Mouse (Mus musculus) adipocyte (in vitro differentiated cells): ENCODE results near the gene Inpp5e.

Experiments used
- DNase-seq: peaks from one replicate; pipeline ENCODE4 v3.0.0-alpha.2; 2016; ENCODE audit warnings: low spot score

Inpp5e gene

DNA sequence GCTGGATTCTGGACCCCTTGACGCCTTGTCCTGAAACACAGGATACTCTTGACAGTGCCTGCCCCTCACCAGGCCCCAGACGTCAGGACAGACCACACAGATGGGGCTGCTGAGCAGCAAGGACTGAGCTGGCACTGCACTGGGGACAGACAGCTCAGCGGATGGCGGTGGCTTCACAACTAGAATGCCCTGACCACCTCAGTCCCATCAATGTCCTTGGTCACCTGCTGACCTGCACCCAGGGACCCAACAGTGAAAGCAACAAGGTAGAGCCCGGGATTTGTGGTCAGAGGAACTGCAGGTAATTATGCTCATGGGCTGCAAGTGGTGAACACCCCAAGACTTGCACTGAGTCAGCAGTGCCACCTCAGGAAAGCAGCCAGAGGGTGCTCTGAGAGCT, 46.0 kb downstream of the Inpp5e start:
- no peak for DNase-seq

DNA sequence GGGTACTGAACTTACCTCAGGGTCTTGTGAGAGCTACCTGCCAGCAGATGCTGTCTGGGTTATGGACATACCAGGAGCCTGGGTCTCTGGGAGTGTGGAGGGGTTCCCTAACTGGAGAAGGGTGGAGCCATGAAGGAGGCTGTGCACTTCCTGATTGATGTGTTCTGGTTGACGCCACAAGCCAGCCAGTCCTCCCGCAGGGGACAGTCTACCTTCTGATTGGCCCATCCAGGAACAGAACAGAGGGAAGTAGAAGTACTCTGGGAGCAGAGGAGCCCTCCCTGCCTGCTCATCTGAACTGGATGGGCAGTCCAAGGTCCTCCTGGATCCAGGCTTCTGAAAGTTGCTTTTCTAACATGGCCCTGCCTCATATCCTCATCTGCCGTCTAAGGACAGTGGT, 48.2 kb downstream of the Inpp5e start, which contains the start of gene Card9:
TSS of gene Card9 (minus strand) at position 147 of the 400 bp plus-strand sequence.
- DNase-seq, result no peak

GRCm38 (mm10) chr2:26359983-26360382, 49.0 kb downstream of the Inpp5e start:
- peak; percentile 38 for DNase-seq

DNA sequence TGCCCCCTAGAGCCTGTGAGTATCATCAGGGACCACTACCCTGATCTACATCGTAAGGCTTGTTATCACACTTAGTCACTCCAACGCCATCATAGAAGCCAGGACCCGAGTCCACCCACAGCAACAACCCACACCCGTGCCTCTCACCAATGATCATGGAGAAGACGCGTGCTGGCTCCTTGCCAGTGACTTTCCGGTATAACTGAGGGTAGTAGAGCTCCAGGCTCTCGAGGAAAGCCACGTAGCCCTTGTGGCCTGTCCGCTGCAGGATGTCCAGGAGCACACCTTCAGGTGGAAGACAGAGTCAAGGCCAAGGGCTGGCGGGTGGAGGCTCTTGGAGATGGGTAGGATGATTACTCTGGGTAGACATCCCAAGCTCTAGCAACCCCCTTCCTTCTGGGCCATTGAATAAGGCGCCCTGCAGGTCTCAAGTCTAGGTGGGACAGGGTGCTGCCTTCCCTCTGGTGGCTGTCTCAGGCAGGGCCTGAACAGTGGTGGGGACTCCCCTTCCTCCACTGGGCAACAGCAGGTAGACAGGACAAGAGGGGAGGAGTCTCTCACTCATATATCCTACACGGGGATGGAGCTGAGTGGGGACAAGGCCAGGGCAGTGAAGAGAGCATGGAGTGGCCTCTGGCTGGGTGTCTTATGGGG, 50.2 kb downstream of the Inpp5e start:
- DNase-seq, result no peak

DNA sequence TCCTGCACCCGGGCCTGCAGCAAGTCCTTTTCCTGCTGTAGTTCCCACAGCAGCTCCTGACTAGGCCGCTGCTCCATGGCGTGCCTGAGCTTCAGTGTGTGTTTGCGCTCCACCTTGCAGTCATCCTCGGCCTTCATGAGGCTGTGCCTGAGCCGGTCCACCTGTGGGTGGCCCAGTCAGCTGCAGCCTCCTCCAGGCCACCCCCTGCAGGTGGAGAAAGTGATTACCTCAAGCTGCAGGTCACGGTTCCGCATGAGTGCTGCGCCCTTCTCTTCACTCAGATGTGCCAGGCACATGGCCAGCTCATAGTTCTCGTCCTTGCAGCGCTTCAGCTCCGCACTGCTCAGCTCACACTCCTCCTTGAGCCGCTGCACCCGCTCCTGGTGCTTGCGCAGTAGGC, 51.5 kb downstream of the Inpp5e start:
- DNase-seq, result no peak

DNA sequence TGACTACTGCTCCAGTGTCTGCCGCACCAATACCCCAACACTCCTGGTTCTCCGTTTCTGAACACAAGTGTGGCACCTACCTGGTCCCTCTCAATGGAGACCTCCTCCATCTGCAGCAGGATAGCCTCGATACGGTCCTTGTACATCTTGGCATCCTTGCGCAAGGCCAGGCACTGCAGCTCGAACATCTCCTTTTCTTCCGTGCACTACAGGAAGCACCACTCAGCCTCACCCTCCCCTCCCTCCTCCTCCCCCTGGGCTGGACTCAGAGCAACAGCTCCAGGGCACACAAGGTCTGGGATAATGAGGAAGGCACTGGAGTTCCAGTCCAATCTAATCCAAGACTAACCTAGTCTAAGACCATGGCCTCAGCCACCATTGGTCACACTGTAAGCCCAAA, 52.3 kb downstream of the Inpp5e start:
- no peak for DNase-seq

DNA sequence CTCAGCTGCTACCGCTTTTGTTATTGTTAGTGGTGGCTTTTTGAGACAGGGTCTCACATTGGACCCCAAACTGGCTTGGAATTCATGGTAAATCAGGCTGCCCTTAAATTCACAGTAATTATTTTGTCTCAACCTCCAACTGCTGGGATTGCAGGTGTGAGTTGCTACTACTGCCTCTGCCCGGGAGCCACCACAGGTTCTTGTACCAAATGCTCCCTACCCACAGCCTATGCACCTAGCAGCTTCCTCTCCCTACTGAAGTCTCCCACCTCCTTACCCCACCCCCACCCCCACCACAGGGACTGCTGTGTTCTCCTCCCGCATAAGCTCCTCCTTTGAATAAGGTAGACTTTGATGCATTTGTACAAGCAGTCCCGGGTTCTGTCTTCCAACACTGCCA, 52.8 kb downstream of the Inpp5e start:
- DNase-seq, result no peak

GRCm38 (mm10) chr2:26354401-26354800, 54.6 kb downstream of the Inpp5e start:
- peak; percentile 24 for DNase-seq

DNA sequence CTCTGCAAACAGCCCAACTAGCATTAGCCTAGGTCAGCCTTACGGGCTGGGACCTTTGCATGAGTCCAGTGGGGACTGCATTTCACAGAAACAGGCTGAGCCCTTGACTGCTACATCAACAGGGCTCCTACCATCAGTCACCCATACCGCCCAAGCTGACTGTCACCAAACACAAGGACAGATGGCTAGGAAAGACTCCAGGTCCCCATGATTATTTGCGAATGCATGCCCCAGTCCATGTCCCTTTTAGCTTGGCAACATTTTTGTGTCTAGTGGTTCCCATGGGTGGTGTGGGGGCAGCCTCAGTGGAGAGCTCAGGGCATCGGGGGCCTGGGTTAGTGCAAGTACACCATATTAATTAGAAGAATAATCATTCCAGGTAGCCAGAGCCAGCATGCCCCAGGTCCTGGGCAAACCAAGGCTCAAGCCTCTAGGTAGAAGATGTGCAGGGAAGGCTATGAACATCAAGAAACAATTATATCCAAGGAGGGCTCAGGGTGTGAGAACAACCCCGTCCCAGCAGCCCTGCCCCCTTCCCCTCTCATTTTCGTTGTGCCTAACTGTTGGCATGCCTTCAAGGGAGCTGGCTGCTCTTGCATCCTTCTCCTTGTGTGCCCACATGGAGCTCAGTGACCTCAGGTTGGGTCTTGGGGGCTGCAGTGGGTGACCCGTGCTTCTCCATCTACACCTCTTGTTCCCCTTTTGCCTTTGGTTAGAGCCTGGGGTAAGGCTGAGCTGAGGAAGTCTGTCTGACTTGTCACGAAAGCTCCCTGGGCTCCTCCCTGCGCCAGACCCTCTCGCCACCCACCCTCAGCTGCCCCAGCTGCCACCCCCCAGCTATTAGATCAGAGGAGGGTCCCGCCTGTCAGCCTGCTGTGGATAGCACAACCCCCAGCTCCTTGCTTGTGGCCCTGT, 55.7 kb downstream of the Inpp5e start:
- DNase-seq, result no peak

DNA sequence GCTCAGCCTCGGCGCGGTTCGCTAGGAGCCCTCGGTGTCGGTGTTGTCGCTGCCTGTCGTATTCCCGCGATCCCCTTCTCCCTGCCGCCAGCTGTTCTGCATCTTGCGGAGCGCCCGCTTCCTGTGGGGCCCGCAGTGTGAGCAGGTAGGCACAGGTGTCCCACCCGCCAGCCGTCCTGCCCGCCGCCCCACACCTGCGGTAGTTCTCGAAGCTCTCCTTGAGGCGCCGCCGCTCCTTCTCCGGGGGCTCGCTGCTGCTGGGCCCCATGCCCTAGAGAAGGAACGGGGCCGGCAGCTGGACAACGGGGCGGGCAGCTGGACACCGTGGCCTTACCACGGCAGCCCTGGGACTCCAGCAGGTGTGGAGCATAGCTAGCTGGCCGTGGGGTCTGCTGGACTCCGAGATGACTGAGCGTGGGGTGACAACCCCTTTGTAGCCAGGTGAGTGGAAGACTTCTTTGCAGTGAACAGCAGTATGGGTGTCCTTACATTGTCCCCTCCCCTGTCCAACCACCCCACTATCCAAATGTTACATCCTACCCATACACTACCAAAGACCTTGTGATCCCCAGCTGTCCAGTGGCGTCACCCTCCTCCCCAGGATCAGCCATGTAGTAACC, 56.6 kb downstream of the Inpp5e start:
- no peak for DNase-seq

DNA sequence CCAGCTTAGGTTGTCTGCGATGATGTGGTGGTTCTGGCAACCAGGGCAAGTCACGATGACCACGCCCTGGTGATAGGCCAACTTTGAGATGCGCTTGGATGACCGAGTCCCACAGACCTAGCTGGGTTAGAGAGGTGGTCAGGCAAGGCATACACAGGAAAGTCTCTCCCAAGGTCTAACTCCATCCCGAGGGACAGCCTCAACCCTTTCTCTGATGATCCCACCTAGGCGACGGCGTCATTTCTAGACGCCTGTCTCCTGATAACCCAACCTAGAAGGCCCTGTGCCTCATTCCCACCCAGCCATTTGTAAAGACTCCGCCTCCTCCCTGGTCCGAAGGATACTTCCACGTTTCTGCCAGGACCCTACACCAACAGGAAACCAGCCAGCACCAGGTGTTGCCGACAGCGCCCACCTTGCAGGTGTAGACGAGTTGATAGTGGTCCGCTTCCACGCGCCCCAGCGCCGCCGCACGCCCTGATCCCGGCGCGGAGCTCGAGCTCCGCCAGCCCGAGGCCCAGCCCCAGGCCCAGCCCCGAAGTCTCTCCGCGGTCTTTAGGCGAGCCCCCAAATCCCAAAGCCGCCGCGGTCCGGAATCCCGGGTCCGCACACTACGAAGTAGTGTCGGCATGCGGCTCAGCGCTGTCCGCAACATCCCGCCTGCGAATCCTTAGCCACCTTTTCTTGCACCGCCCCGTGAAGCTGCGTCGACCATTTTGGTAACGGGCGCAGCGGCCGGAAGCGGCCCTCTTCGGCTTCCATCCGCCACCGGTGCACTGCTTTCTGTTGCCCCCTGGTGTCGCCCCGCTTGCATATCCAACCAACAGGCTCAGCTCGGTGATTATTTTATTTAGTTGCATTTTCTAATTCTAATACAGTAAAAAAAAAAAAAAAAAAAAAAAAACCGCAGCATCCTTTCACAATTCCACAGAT, 57.4 kb downstream of the Inpp5e start, which contains the start of gene Dnlz:
TSS of gene Dnlz (minus strand) at position 753 of the 933 bp plus-strand sequence.
- DNase-seq, result peak; percentile 88

- peak; percentile 28 for DNase-seq
These were observed 60.8 kb downstream of the Inpp5e start for GRCm38 (mm10) chr2:26348241-26348640.
